In genomic region chr5:114707265-114708068, GRCm38 (mm10) we compare ENCODE assay signal across 7 mouse cellular contexts. TPM values are rescaled to one million over a fixed set of nuclear protein-coding genes. Genes with fewer than 3 reads are reported as not detected.
DNase-seq lines count a peak whose midpoint lies in the region; ATAC-seq lines count a peak whose summit lies in the region.

Tchp (plus strand) TSS chr5:114707760.

- peak; percentile 94 for DNase-seq in adrenal gland, adult 2 months
- DNase-seq in embryo, embryonic 11.5 days (ENCODE audit: low read depth, low spot score): peak; percentile 93
- peak; percentile 90 to 96 for DNase-seq in gastrocnemius, postnatal 4 days (ENCODE audit: low spot score in 2 of 2)
- peak; percentile 91 to 94 for DNase-seq in left cerebral cortex, postnatal 36 days (ENCODE audit: low spot score in 2 of 2)
- DNase-seq in midbrain, embryonic 11.5 days (ENCODE audit: low spot score, missing footprints): peak; percentile 99
- DNase-seq in skeletal muscle tissue, adult 2 months (ENCODE audit: low read depth, low spot score): peak; percentile 93

- H3K9ac ChIP-seq in intestine, embryonic 16.5 days (ENCODE audit: low read depth, low read length): peak within 1 kb of the TSS; percentile 76
- H3K9ac ChIP-seq in midbrain, embryonic 11.5 days (ENCODE audit: low read length): peak within 1 kb of the TSS; percentile 70

- H3K4me3 ChIP-seq in intestine, embryonic 16.5 days (ENCODE audit: low read length): peak within 1 kb of the TSS; percentile 75
- peak within 1 kb of the TSS; percentile 68 for H3K4me3 ChIP-seq in midbrain, embryonic 11.5 days (ENCODE audit: low read depth, low read length)

- WGBS in intestine, embryonic 16.5 days: 4% methylated on average over 49 of the region's 49 CpGs
- whole genome bisulfite sequencing in midbrain, embryonic 11.5 days: 4% methylated on average over 49 of the region's 49 CpGs

- peaks cover 2% of the 10 kb centered on the region; the same call in 1 of the 2 replicates for H3K36me3 ChIP-seq in intestine, embryonic 16.5 days (ENCODE audit: control insufficient read depth, insufficient read depth, low read length)
- peaks cover 9% of the 10 kb centered on the region for H3K36me3 ChIP-seq in midbrain, embryonic 11.5 days (ENCODE audit: control insufficient read depth, insufficient read depth, low read length)

- H3K27ac ChIP-seq in intestine, embryonic 16.5 days (ENCODE audit: low read length): no peak within 1 kb of the TSS
- H3K27ac ChIP-seq in midbrain, embryonic 11.5 days (ENCODE audit: low read depth, low read length): no peak within 1 kb of the TSS

- peaks cover 5% of the 10 kb centered on the region; the same call in 1 of the 2 replicates for H3K4me1 ChIP-seq in intestine, embryonic 16.5 days (ENCODE audit: control insufficient read depth, insufficient read depth, low read length)
- peaks cover 5% of the 10 kb centered on the region for H3K4me1 ChIP-seq in midbrain, embryonic 11.5 days (ENCODE audit: control insufficient read depth, insufficient read depth, low read length)

- peak within 1 kb of the TSS; percentile 66 for H3K4me2 ChIP-seq in intestine, embryonic 16.5 days (ENCODE audit: low read depth, low read length)
- peak within 1 kb of the TSS; percentile 51 for H3K4me2 ChIP-seq in midbrain, embryonic 11.5 days

- peak; percentile 77 for ATAC-seq in intestine, embryonic 16.5 days
- peak; percentile 88 for ATAC-seq in midbrain, embryonic 11.5 days (ENCODE audit: low FRiP score)

- intact Hi-C loops in left cerebral cortex, postnatal 36 days (cut with DNase I): loop anchor here (5.0 kb wide), 1 partner anchor 65 kb away; the partner anchor contains the start of gene Ankrd13a

- H3K27me3 ChIP-seq in intestine, embryonic 16.5 days (replicated peaks; ENCODE audit: control insufficient read depth, insufficient read depth, low read length): no peaks in the 10 kb centered on the region
- no peaks in the 10 kb centered on the region for H3K27me3 ChIP-seq in midbrain, embryonic 11.5 days (ENCODE audit: control insufficient read depth, insufficient read depth, low read length)

- no peaks in the 10 kb centered on the region for H3K9me3 ChIP-seq in intestine, embryonic 16.5 days (ENCODE audit: control insufficient read depth, low read length)
- no peaks in the 10 kb centered on the region for H3K9me3 ChIP-seq in midbrain, embryonic 11.5 days (ENCODE audit: control insufficient read depth, low read length)

RNA-seq across cellular contexts. Expression of gene Tchp, which starts in this region (rescaled TPM):
- total RNA-seq in adrenal gland, adult 2 months (2021): 1 to 10 TPM; 5.5 to 7.6 TPM
- polyA plus RNA-seq in adrenal gland, adult 2 months (2012; rRNA removed): 13.8 and 14.2 TPM in 2 replicates
- 1 to 10 TPM; 6.3 to 6.9 TPM for total RNA-seq in gastrocnemius, postnatal 4 days (2021)
- polyA plus RNA-seq in intestine, embryonic 16.5 days (2015; fragmentation: Nextera tagmentation; extraction: Ambion mirVana): 5.8 and 8.2 TPM in 2 replicates
- total RNA-seq in left cerebral cortex, postnatal 36 days (2021): 10 to 100 TPM in 1 of 2 experiments, 1 to 10 TPM in 1; 8.6 to 15.5 TPM
- polyA plus RNA-seq in midbrain, embryonic 11.5 days (2014; fragmentation: Nextera tagmentation; extraction: Ambion mirVana): 13.7 and 17.4 TPM in 2 replicates
